ENCODE assay signal across 13 mouse cellular contexts in genomic region chr6:57431196-57431595, GRCm38 (mm10). TPM values are rescaled to one million over a fixed set of nuclear protein-coding genes. Genes with fewer than 3 reads are reported as not detected.
DNase-seq lines count a peak whose midpoint lies in the region; ATAC-seq lines count a peak whose summit lies in the region.
"Had no signal": no experiment of that assay in that cellular context is flagged by ENCODE, and none has a peak within 500 bp of the region (broad histone marks: within the 10 kb centered on the region; RNA-seq: fewer than 3 reads in every experiment).

No protein-coding gene starts in this region.

- no peak for ATAC-seq in activated CD4-positive, CD25-positive, alpha-beta regulatory T cell, adult 4 months
- ATAC-seq: liver, embryonic 12.5 days had no signal

- DNase-seq in embryo, embryonic 10.5 days (ENCODE audit: low spot score): peak; percentile 1
- no peak for DNase-seq in embryo, embryonic 11 days
- peak; percentile 4 for DNase-seq in kidney, postnatal 10 days
- DNase-seq in kidney, adult 8-10 months: no peak
- DNase-seq in thymus, postnatal 14 days: peak; percentile 17
- DNase-seq in thymus, postnatal 36 days: no peak
- no peak for DNase-seq in spleen, postnatal 36 days (ENCODE audit: low spot score in 2 of 2)
- DNase-seq: gastrocnemius, postnatal 14 days; kidney, adult 11 months; spleen, adult 18-20 months had no signal

RNA-seq across cellular contexts. Expression of gene Vmn1r20, which starts 2.5 kb away (rescaled TPM):
- polyA plus RNA-seq in activated CD4-positive, CD25-positive, alpha-beta regulatory T cell, adult 4 months (2017; shearing (Covaris generic)): not detected
- polyA plus RNA-seq: embryonic facial prominence, embryonic 12.5 days; liver, embryonic 12.5 days had no signal

RNA-seq across cellular contexts. Expression of gene Vmn1r19, which starts 27.6 kb away (rescaled TPM):
- not detected for polyA plus RNA-seq in activated CD4-positive, CD25-positive, alpha-beta regulatory T cell, adult 4 months (2017; shearing (Covaris generic))
- polyA plus RNA-seq: embryonic facial prominence, embryonic 12.5 days; liver, embryonic 12.5 days had no signal

RNA-seq across cellular contexts. Expression of gene Vmn1r18, which starts 35.6 kb away (rescaled TPM):
- not detected for polyA plus RNA-seq in activated CD4-positive, CD25-positive, alpha-beta regulatory T cell, adult 4 months (2017; shearing (Covaris generic))
- polyA plus RNA-seq: embryonic facial prominence, embryonic 12.5 days; liver, embryonic 12.5 days had no signal

Comparison
In these comparisons a context has a peak if more than half of its experiments do, and no peak if none do; other contexts are left out.
1. DNase-seq: peak in embryo, embryonic 10.5 days (single experiment), kidney, postnatal 10 days (single experiment) and thymus, postnatal 14 days (single experiment); none in embryo, embryonic 11 days (single experiment), kidney, adult 8-10 months (0 of 2), thymus, postnatal 36 days (0 of 2) and spleen, postnatal 36 days (0 of 2).